Mouse (Mus musculus): ENCODE data around the gene Chchd4.
A peak's percentile ranks its signal among the peaks of the same experiment; 100 is the strongest.

The Chchd4 gene

DNA sequence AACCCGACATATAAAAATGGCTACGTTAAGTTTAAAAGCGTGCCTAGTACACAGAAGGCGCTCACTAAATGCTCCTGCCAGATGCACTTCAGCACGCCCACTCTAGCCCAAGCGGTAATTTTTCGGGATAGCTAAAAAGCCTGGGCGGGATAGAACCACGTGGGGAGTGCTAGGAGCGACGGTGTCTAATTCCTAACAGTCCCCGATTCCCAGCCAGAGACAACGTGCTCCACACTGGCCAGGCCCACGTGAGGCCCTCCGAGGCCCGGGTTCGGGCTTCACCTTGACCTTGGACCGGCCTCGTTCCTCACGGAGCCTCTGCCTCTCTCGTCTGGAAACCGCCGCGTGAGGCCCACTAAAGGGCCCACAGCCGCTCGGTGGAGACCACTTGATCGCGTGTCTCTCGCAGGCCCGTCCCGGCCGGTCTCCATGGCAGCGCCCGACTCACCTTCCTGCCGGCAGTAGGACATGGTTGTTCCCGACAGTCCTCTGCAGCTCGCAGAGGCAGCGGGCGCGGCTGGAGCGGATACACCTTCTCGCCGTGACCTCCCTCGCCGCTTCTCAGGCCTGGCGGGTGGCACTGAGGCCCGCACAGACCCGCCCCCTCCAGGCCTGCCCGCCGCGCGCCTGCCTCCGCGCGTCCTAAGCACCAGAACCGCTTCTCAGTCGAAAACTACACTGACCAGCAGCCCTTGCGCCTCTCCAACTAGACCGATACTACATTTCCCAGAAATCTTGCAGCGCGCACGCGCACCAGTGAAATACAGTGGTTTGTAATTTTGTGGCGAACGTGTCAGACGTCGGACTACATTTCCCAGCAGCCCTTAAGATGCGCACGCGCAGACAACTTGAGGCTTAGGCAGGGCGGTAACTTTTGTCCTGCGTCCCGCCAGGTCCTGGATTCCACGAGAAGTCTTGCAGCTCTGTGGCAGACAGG is at the start of gene Chchd4, which contains the start of gene Tmem43:
TSS of gene Chchd4 (minus strand) at position 679 of the 937 bp plus-strand sequence.
TSS of gene Tmem43 (plus strand) at position 836 of the 937 bp plus-strand sequence.
- DNase-seq (ENCODE audit: low spot score) = peak; percentile 96

DNA sequence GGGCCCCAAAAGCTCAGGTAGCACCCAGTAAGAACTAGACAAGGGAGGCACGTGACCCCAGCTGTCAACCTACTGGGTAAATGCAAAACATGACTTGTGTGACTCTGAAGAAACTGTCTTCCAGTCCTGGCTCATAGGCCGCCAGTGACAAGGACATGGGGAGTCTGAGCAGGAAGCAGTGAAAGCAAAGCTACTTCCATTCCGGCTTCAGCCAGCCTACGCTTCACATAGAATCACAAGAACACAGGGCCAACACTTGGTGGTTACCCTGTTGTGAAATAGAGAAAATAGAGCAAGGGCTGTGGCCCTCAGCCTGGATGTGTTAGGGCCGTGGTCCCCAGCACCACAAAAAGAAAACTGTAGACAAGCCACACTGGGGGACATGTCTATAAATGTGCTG is 49.5 kb upstream of the Chchd4 start:
- no peak for DNase-seq (ENCODE audit: low spot score)

DNA sequence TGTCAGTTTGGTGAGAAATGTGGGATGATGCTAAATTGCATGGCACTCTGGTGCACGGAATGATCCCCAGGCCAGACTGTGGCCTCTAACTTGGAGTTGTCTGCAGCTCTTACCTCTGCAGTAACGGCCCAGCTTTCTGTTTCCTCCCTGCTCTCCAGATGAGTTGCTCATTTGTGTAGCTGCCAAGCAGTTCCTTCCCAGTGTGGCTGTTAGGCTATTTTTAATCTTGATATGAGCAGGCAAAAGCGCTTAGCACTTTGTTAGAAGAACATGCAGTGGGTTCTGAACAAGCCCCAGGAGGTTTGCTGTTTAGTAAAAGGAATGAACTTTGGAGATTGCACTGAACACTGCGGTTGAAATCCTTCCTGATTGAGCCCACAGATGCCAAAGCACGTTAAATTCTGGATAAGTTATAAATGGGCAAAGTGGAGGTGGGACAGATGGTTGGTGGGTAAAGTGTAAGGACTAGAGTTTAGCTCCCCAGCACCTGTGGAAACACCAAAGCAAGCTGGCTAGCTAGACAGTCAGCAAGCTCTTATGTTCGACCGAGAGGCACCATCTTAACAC is 45.2 kb upstream of the Chchd4 start:
- no peak for DNase-seq (ENCODE audit: low spot score)

DNA sequence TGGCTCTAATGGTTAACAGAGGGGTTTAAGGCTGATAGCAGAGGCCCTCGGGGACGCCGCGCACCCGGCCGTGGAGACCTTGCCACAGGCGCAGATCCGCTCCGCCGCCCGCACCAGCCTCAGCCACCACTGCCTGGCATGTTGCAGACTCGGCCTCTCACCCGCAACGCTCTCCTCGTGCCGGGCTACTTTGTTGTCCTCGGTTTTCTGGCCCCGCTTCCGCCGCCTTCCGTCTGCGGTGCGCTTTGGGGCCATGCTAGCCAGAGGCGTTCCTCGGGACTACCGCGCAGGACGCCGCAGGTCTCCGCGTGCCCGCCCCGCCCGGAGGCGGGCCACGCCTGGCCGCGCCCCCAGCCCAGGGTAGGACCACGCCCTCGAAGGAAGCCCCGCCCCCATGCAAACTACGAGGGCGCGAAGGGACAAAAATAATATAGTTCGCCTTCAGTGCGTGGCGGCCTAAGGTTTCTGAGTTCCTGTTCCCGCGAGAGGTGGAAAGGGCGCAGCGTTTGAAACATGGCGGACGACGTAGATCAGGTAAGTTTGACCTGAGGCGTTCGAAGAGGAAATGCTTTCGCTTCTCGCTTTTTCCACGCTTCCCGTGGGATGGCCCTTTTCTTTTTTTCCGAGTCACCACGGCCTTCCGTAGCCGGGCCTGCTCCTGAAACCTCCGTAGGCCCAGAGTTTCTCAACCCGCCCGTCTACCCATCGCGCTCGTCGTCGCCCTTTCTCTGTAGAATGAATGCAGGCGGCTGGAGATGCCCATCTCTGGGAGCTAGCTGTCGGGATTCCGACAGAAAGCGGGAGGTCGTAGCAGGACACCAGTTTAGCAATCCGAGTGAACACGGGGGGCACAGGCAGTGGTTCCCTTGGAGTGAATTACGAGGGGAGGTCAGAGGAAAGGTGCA is 42.5 kb upstream of the Chchd4 start, which contains the start of the genes Xpc and Lsm3:
TSS of gene Xpc (minus strand) at position 344 of the 905 bp plus-strand sequence.
TSS of gene Lsm3 (plus strand) at position 384 of the 905 bp plus-strand sequence.
- peak; percentile 99 for DNase-seq (ENCODE audit: low spot score)

DNA sequence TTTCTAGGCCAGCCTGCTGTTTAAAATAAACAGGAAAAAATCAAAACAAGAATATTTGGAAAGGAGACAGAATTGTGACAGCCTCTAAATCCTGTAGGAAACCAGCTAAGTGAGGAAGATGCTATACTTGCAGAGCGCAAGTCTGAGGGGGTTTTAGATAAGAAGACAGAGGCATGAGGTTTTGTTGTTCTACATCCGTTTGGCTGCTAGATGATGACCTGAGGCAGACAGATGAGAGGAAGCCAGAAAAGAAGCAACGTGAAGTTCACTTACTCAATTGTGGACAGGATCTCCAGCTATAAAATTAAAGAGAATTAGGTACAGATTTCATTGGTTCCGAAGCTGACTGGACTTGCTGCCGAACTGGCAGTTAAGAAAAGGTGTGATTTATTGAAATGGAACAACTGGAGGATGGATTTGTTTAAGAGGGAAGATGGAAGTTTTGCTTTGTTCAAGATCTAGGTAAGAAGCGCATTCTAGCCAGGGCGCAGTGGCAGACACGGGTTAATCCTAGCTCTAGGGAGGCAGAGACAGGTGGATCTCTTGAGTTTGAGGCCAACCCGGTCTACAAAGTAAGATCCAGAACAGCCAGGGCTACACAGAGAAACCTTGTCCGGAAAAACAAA is 41.5 kb upstream of the Chchd4 start:
- no peak for DNase-seq (ENCODE audit: low spot score)

DNA sequence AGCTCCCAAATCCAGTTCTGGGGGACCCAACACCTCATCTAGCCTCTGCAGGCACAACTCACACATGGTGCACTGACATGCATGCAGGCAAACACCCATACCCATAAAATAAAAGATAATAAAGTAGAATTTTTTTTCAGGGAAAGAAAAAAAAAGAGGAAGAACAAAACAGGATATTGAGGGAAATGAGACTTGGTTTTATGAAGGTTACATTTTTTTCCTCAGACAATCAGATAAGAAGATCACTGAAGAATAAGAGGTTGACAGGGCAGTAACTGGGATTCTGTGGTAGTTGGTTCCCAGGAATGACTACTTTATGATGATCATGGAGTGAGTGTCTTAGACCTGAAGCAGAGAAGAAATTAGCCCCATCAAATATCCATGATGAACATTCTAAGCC is 40.8 kb upstream of the Chchd4 start:
- DNase-seq (ENCODE audit: low spot score) = no peak

DNA sequence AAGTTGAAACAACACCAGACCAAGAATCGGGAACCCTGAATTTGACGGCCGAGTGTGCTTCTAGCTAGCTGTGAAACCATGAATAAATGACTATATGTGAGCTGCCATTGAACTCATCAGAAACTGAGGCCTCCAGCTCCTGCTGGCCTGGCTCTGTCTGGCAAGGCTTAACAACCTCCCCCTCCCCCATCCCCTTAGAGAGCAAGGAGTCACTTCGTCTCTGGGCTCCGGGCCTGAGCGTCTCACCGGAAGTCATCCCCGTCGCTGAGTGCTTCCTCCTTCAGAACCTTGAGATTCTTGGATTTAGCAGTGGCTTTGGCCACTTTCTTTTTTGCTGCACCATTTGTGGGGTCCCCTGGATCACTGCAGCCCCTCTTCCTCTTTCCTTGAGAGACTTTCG is 36.9 kb upstream of the Chchd4 start:
- DNase-seq (ENCODE audit: low spot score) = no peak

DNA sequence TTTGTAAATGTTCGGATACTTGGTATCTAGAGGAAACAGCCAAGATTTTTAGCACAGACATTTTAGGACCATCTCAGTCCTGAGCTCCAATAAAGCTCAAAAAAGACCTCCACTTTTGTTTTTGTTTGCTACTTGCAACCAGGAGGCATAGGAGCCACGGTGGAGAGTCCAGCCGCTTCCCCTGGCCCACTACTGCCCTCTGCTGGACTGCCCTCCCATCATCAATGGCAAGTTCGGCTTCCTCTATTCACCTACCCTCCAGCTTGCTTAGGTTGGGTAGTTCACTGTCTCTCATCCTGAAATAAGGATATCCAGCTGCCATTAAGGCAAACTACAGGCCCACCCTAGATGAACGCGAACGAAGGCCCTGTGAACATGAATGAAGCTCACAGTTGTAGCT is 36.0 kb upstream of the Chchd4 start:
- peak; percentile 68 for DNase-seq (ENCODE audit: low spot score)

DNA sequence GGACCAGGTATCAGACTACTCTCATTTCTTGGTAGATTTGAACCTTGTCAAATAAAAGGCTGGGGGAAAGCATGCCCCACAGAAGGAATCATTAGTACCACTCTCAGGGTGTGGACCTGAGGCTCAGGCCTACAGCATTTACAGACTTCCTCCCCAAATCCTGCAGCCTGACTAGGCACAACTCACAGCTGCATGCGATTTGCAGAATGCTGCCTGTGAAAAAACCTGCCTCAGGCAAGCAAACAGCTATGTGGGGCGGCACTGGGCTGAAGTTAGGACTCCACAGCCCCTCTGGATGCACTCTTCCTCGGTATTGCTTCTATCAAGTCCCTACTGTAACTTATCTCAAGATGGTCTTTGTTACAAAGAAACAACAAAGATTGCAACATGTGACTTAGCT is 34.7 kb upstream of the Chchd4 start:
- DNase-seq (ENCODE audit: low spot score) = no peak

DNA sequence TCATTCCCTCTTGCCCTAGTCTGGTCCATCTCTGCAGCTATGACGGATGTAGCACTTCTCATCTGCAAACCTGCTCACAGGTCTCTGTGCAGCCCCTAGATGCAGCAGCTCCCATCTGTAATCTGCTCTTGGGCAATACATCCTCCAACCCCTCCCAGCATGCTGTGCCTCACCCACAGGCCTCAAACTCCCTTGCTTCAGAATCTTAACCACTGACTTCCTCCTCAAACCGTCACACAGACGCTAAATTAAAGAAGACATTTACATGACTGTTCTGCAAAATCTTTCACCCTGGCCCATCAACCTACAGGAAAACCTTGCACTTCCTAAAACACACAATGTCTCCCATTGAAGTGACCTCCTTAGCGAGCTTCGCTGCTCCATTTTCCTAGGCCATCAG is 32.7 kb upstream of the Chchd4 start:
- DNase-seq (ENCODE audit: low spot score) = no peak

DNA sequence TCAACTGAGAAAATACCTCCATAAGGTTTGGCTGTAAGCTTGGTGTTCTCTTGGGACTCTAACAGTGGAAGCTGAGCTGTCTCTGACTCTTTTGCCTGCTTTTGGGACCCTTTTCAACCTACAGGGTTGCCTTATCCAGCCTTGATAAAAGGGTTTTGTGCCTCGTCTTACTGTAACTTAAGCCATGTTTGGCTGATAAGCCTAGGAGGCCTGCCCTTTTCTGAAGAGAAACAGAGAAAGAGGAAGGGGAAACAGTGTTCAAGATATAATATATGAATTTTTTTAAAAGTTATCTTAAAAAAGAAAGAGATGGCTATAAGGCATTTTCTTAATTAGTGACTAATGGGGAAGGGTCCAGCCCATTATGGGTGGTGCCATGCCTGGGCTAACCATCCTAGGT is 30.0 kb upstream of the Chchd4 start:
- no peak for DNase-seq (ENCODE audit: low spot score)

DNA sequence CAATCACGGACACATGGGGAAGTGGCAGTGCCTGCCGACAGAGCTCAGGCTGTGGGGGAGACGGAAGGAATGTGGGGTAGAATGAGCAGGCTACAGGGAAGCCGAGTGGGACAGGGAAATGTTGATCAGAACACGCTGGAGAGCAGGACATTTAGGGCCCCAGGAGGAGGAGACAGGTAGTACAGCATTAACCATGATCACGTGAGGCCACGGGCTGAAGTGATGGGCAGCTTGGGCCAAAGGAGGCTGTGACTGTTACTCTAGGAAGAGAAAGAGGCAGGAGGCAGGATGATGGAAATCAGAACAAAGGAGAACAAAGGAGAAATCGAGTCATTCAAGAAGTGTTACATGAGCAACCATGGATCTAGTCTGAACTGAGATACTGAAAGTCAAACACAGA is 21.2 kb upstream of the Chchd4 start:
- DNase-seq (ENCODE audit: low spot score) = no peak

DNA sequence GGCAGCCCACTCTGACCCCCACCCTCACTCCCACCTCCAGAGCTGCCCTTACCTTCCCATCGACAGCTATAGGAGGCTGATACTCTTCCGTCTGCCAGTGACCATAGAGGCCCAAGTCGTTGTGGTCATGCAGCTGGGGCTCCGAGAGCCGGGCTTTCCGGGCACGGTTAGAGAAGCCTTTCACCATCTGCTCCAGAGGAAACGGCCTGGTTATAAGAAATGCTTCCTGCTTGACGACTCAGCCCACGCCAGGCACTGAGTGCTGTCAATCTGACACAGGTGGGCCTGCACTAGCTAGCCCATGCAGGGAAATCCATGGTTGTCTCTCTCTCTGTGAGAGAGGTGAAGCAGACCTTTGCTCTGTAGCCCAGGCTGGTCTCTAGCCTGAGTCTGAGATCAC is 19.7 kb upstream of the Chchd4 start:
- DNase-seq (ENCODE audit: low spot score) = no peak

DNA sequence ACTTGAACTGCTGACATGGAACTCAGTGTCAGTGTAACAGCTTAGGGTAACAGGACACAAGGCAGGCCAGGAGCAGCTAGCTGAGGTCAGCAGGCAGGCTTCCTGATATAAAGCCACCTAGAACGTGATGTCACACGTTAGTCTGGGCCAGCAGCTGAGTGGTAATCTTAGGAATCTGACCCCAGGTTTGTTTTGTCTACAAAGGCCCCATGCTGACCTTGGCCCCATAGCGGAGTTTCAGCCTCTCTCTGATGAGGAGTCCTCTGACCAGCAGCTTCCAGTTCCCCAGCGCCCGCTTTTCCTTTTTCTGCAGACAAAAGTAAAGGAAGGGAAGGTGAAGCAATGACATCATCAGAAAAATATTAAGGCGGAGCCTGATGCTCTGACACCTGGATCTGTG is 17.7 kb upstream of the Chchd4 start:
- no peak for DNase-seq (ENCODE audit: low spot score)

DNA sequence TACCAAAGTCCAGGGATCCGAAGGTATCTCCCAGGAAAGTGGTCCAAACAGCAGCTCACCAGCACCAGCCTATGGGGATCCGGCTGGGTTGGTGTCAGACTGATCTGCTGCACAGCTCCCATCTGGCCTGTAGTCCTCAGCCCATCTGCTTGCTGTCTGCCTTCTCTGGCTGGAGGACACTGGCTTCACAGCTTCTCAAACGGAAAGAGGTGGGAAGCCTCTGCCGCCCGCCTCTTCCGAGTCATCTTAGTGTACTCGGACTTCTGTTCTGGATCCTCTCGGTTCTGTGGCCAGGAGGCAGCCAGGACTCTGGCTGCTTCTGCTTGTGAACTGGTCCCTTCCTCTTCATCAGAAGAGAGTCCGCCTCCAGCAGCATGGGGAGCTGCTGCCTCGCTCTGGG is 16.5 kb upstream of the Chchd4 start:
- no peak for DNase-seq (ENCODE audit: low spot score)

DNA sequence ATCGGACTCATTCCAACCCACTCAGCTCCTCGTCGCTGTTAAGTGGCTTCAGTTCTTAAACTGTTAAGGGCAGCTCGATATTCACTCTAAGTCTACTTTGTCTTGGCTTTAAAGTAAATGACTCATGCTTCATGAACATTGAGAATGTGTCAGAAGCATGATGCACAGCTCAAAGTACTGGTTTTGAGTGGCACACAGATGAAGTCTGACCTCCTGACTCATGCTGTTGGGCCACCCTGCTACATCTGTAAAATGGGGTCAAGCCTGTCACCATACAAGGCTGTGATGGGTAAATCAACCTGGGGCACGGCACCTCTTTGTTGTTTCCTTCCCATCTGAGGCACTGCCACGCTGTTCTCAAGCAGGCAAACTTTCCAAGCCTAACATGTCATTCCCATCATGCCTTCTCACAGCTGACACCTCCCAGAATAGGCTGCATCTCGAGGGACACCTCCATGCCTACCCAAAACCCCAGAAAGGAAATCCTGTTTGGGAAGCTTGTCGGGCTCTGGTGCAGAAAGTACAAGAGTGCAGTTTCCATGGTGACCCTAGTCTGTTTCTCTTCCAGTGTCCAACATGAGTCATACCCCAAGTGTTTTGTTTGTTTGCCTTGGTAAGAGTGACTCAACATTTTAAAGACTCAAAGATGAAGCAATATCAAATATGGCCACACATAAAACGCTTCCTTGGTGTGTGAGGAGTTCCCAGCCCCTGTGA is 15.3 kb upstream of the Chchd4 start:
- DNase-seq (ENCODE audit: low spot score) = no peak

DNA sequence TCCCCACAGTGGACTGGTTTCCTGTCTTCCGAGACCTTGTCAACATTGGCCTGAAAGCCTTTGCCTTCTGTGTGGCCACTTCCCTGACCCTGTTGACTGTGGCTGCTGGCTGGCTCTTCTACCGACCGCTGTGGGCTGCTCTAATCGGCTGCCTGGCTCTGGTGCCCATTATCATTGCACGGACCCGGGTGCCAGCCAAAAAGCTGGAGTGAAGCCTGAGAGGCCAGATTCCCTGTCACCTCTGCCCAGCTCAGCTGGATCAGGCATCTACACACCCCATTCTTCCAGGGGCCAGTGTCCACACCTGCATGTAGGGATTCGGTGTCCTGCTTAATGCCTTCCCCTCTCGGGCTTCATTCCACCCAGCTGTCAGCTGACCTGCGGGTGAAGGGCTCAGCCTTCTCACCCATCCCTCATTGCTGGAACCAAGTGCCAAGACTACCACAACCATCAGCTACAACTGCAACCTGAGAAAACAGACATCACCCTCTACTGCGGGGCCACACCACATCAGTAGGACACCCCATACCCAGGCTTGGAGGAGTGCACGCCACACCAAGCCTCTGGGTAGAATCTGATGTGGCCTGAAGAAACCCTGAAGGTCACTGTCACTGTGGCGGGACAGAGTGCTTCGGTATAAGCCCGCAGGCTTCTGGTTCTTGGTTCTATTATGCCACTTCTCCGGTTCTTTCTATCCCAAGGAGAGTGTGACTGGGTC is 13.5 kb upstream of the Chchd4 start:
- DNase-seq (ENCODE audit: low spot score) = no peak

DNA sequence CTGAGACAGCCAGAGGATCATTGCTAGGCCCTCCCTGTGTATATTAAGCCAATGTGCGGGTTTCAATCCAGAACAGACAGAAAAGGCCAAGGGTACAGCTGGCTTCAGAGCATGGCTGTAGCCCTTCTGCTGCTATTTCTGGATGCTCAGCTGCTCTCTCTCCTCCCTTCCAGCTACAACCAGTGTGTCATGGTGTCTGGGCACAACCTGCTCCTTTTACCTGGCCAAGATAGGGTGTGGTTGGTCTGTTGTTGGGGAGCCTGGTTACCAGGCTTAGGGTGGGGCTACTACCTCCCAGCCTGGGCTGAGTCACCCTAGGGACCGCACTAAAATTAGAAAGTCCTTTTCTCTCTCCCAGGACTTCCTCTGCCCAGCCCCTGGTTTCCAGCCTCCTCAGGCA is 10.0 kb upstream of the Chchd4 start:
- DNase-seq (ENCODE audit: low spot score) = no peak

DNA sequence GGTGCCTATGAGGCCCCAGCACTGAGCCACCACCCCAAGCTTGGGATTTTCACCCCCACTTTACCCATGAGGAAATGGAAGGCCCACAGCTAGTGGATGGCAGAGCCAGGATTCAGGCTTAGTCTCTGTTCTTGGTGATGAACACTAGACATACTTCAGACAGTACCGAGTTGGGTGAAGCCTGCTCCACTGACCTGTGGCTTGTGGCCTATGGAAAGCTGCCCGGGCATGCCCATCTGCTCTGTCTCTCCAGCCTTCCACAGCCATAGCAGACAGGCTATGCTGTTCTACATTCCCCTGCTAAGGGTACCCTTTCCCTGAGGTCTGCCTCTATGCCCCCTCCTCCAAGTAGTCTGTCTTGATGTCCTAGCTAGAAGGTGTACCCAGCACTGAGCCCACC is 3.2 kb upstream of the Chchd4 start:
- no peak for DNase-seq (ENCODE audit: low spot score)

DNA sequence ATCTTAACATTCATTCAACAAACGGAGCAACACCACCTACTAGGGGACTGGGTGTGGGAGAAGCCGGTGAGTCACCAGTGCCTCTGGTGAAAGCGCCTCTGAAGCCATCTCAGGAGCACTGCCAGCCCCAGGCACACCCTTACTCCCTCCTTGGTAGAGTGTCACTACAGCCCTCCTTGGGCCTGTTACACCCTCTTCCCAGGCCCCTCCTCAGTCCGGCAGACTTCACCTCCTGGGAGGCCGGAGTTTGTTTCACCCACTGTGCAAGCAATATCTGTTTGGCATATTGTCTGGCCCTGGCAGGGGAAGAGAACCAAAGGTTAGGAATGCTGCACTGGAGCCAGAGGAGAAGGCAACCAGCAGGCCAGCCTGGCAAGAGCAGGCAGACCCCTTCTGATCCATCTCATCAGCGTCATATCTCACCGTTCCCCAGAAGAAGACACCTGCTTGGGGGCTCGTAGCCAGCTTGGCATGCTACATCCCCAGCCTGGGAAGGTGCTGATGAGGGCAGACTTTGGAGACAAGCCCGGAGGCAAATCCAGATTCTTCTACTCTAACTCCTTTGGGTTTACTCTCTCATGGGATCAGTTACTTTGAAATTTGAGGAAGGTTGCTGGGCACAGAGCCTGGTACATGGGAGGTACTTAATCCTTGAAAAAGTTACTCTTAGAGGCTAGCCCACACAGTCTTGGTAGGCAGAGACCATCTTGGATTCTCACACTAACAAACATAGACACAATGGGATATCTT is 1.3 kb upstream of the Chchd4 start:
- DNase-seq (ENCODE audit: low spot score) = no peak
